Mouse (Mus musculus): Measurements from ENCODE around the gene Mapk14.
"Not testable (repeated sequence)": the region's sequence is repeated elsewhere in the genome, so short reads cannot be mapped to it uniquely, and the experiment has no call there.

Gene Mapk14

GRCm38 (mm10) chr17:28697290-28698195, 6.4 kb downstream of the Mapk14 start:
- no peak for DNase-seq (ENCODE audit: inconsistent age in 2 of 2, low spot score in 1 of 2)

- peak; percentile 51 to 83 for DNase-seq (ENCODE audit: inconsistent age in 2 of 2, low spot score in 1 of 2)
These were observed 7.1 kb downstream of the Mapk14 start for GRCm38 (mm10) chr17:28698245-28698644.

GRCm38 (mm10) chr17:28698672-28699071, 7.5 kb downstream of the Mapk14 start:
- no peak for DNase-seq (ENCODE audit: inconsistent age in 2 of 2, low spot score in 1 of 2)

GRCm38 (mm10) chr17:28699789-28700188, 8.7 kb downstream of the Mapk14 start:
- DNase-seq (ENCODE audit: inconsistent age in 2 of 2, low spot score in 1 of 2), result peak in 1 of 2 experiments; percentile 20

GRCm38 (mm10) chr17:28701171-28701570, 10.0 kb downstream of the Mapk14 start:
- DNase-seq (ENCODE audit: inconsistent age in 2 of 2, low spot score in 1 of 2), result no peak

- no peak for DNase-seq (ENCODE audit: inconsistent age in 2 of 2, low spot score in 1 of 2)
These were observed 10.6 kb downstream of the Mapk14 start for GRCm38 (mm10) chr17:28701737-28702136.

- DNase-seq (ENCODE audit: inconsistent age in 2 of 2, low spot score in 1 of 2), result peak in 1 of 2 experiments; percentile 76
These were observed 11.5 kb downstream of the Mapk14 start for GRCm38 (mm10) chr17:28702646-28703045.

GRCm38 (mm10) chr17:28706697-28707096, 15.6 kb downstream of the Mapk14 start:
- peak in 1 of 2 experiments; percentile 35 for DNase-seq (ENCODE audit: inconsistent age in 2 of 2, low spot score in 1 of 2)

- DNase-seq (ENCODE audit: inconsistent age in 2 of 2, low spot score in 1 of 2), result no peak
These were observed 16.1 kb downstream of the Mapk14 start for GRCm38 (mm10) chr17:28707136-28707627.

- DNase-seq (ENCODE audit: inconsistent age in 2 of 2, low spot score in 1 of 2), result no peak
These were observed 16.7 kb downstream of the Mapk14 start for GRCm38 (mm10) chr17:28707816-28708215.

GRCm38 (mm10) chr17:28708989-28709388, 17.9 kb downstream of the Mapk14 start:
- no peak for DNase-seq (ENCODE audit: inconsistent age in 2 of 2, low spot score in 1 of 2)

GRCm38 (mm10) chr17:28709552-28710290, 18.6 kb downstream of the Mapk14 start:
- no peak for DNase-seq (ENCODE audit: inconsistent age in 2 of 2, low spot score in 1 of 2)

GRCm38 (mm10) chr17:28710291-28710688, 19.2 kb downstream of the Mapk14 start:
- DNase-seq (ENCODE audit: inconsistent age in 2 of 2, low spot score in 1 of 2), result no peak

- DNase-seq (ENCODE audit: inconsistent age in 2 of 2, low spot score in 1 of 2), result no peak
These were observed 20.1 kb downstream of the Mapk14 start for GRCm38 (mm10) chr17:28711237-28711636.

GRCm38 (mm10) chr17:28712305-28712704, 21.2 kb downstream of the Mapk14 start:
- no peak for DNase-seq (ENCODE audit: inconsistent age in 2 of 2, low spot score in 1 of 2)

GRCm38 (mm10) chr17:28714006-28714405, 22.9 kb downstream of the Mapk14 start:
- no peak for DNase-seq (ENCODE audit: inconsistent age in 2 of 2, low spot score in 1 of 2)

GRCm38 (mm10) chr17:28715832-28716548, 24.9 kb downstream of the Mapk14 start:
- DNase-seq (ENCODE audit: inconsistent age in 2 of 2, low spot score in 1 of 2), result no peak

GRCm38 (mm10) chr17:28717535-28717934, 26.4 kb downstream of the Mapk14 start:
- DNase-seq (ENCODE audit: inconsistent age in 2 of 2, low spot score in 1 of 2), result no peak

GRCm38 (mm10) chr17:28725783-28726182, 34.7 kb downstream of the Mapk14 start, which contains the start of gene AC170998.1:
Gene AC170998.1 (plus strand): TSS chr17:28726083.
- no peak for DNase-seq (ENCODE audit: inconsistent age in 2 of 2, low spot score in 1 of 2)

- not testable (repeated sequence) for DNase-seq (ENCODE audit: inconsistent age in 2 of 2, low spot score in 1 of 2)
These were observed 36.4 kb downstream of the Mapk14 start for GRCm38 (mm10) chr17:28727511-28727910.

Data from adrenal gland, adult (tissue).